Mouse (Mus musculus) hindbrain, postnatal 0 days (tissue): ENCODE data around the gene Cblb. TPM values are rescaled to one million over a fixed set of nuclear protein-coding genes. Genes with fewer than 3 reads are reported as not detected.

Source experiments
- ATAC-seq: fragments of 200-750 bp; cut with Nextera tagmentation; 2 replicates; pipeline ENCODE4 v1.8.0; 2017; ENCODE audit warnings: mild to moderate bottlenecking, moderate TSS enrichment, moderate library complexity
- DNase-seq: peaks from one replicate; pipeline ENCODE4 v3.0.0-alpha.2; 2015; ENCODE audit warnings: low spot score
- H3K27ac ChIP-seq: fragments of 300-500 bp; sonication (generic); 2 replicates; pipeline ENCODE4 v1.5.1; 2014; ENCODE audit warnings: mild to moderate bottlenecking
- H3K27me3 ChIP-seq: fragments of 300-500 bp; sonication (generic); 2 replicates; pipeline ENCODE4 v1.6.1; 2014; ENCODE audit warnings: low read length, mixed read lengths; ENCODE audit not compliant: insufficient read depth
- H3K36me3 ChIP-seq: fragments of 300-500 bp; sonication (generic); 2 replicates; pipeline ENCODE4 v1.6.1; 2014; ENCODE audit warnings: low read length, mixed read lengths; ENCODE audit not compliant: insufficient read depth
- H3K4me1 ChIP-seq: fragments of 300-500 bp; sonication (generic); 2 replicates; pipeline ENCODE4 v1.6.1; 2014; ENCODE audit warnings: antibody characterized with exemption, low read length, mixed read lengths; ENCODE audit not compliant: insufficient read depth
- H3K4me2 ChIP-seq: fragments of 300-500 bp; sonication (generic); 2 replicates; pipeline ENCODE4 v1.6.1; 2014; ENCODE audit warnings: low read depth, mild to moderate bottlenecking, low read length, moderate library complexity, mixed read lengths
- H3K4me3 ChIP-seq: fragments of 300-500 bp; sonication (generic); 2 replicates; pipeline ENCODE4 v1.5.1; 2014; ENCODE audit warnings: low read length
- H3K9ac ChIP-seq: fragments of 300-500 bp; sonication (generic); replicated peaks from 2 replicates; pipeline ENCODE4 v1.6.1; 2014; ENCODE audit warnings: mild to moderate bottlenecking, low read length, moderate library complexity, mixed read lengths
- H3K9me3 ChIP-seq: fragments of 300-500 bp; sonication (generic); 2 replicates; pipeline ENCODE4 v1.6.1; 2016; ENCODE audit warnings: low read length, mixed read lengths
- CTCF ChIP-seq: IDR thresholded peaks from 2 replicates; pipeline ENCODE4 v1.5.1; 2016; ENCODE audit warnings: antibody characterized with exemption, control low read depth, low read depth
- WGBS: fragments of 180-500 bp; shearing (Covaris S2); extraction: QIAGEN DNeasy Blood & Tissue Kit; methylation state at CpG from one replicate; pipeline ENCODE4 v1.1.7; 2014; 5-methylcytosine and 5-hydroxymethylcytosine counted together
- polyA plus RNA-seq: library from polyadenylated mRNA; unstranded; fragments of >200 nt; fragmentation: Nextera tagmentation; extraction: Ambion mirVana; gene quantifications from 2 replicates; pipeline ENCODE4 v1.2.1, GENCODE M21; 2015
- total RNA-seq: library from RNA; depleted of rRNA; stranded (reverse); fragments of >200 nt; gene quantifications from 2 replicates; pipeline ENCODE4 v1.2.3, GENCODE M21; 2014

Gene Cblb
- total and polyA plus RNA-seq, 2 experiments from 2014 or later: 4.3 to 11.4 TPM

DNA sequence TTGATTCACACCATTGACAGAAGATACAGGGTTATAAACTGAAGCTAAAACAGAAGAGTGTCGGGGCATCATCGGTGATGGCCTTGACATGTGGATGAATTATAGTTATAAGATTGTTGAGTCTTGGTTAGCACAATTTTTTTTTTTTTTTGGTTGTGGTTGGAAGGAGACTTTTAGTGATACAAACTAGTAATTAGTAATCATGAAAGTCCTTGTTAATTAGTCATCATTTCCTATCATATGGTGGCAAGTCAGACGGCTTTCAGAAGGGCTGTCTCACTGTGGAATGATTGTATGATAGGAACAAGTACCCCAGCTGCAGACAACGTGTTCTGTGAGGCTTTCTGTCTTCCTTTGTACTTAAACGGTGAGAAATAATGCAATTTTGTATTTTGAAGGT lies 76.8 kb downstream of the Cblb start:
- H3K27me3 ChIP-seq: no peaks in the 10 kb centered on the region
- H3K4me1 ChIP-seq: no peaks in the 10 kb centered on the region
- no peak overlapping the region for H3K4me2 ChIP-seq
- TF ChIP-seq CTCF: no peak
- no peak for DNase-seq
- H3K27ac ChIP-seq: no peak overlapping the region
- H3K36me3 ChIP-seq: 0 out of 2 replicates have a peak, but pooled peaks cover 3% of the 10 kb centered on the region
- no peak for ATAC-seq
- no peak overlapping the region for H3K4me3 ChIP-seq
- 87% methylated on average over 5 of the region's 5 CpGs for WGBS
- no peaks in the 10 kb centered on the region for H3K9me3 ChIP-seq
- H3K9ac ChIP-seq: no peak overlapping the region

DNA sequence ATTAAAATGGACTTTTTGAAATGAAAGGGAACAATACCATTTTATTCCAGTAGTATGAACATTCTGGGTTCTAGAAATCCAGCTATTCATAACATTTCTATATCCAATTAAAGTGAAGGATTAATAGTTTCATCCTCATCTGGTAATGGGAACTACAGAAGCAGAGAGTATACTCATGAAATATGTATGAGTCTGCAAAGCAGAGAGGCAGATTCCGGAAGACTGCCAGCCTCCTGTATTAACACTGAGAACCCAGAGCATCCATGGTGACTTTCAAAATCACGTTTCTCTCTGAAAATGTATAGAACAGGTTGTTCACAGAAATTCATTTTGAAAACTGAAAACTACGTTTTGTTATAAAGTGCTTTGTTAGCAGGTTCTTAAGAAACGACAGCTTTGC lies 83.4 kb downstream of the Cblb start:
- no peak for TF ChIP-seq CTCF
- WGBS: 45% methylated on average over 4 of the region's 4 CpGs
- no peak overlapping the region for H3K9ac ChIP-seq
- H3K4me3 ChIP-seq: no peak overlapping the region
- no peak overlapping the region for H3K4me2 ChIP-seq
- no peak overlapping the region for H3K27ac ChIP-seq
- H3K27me3 ChIP-seq: no peaks in the 10 kb centered on the region
- 0 out of 2 replicates have a peak, but pooled peaks cover 4% of the 10 kb centered on the region for H3K36me3 ChIP-seq
- H3K4me1 ChIP-seq: no peaks in the 10 kb centered on the region
- DNase-seq: no peak
- no peak for ATAC-seq
- H3K9me3 ChIP-seq: no peaks in the 10 kb centered on the region

DNA sequence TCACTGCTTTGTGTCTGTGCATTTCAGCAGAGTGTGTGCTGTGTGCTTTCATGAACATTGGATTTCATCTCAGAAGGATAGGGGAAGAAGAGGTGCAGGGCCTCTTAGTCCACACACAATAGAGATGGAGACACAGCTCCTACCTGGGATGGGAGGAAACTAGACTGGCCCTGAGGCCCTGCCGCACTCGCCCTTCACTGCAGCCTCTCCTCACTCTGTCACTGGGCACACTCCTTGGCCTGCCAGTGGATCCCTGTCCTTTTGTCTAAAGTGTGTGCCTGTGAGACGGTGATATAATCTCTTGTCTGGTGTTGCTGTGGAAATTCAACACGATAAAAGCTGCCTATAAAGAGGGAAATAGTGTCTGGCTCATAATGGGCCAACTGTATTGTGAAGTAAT lies 88.0 kb downstream of the Cblb start:
- no peak overlapping the region for H3K27ac ChIP-seq
- H3K27me3 ChIP-seq: no peaks in the 10 kb centered on the region
- no peak overlapping the region for H3K4me3 ChIP-seq
- WGBS: 57% methylated on average over 4 of the region's 4 CpGs
- H3K36me3 ChIP-seq: no peaks in the 10 kb centered on the region
- H3K4me2 ChIP-seq: no peak overlapping the region
- no peaks in the 10 kb centered on the region for H3K4me1 ChIP-seq
- ATAC-seq (no peak), DNase-seq (no peak)
- no peaks in the 10 kb centered on the region for H3K9me3 ChIP-seq
- TF ChIP-seq CTCF: no peak
- H3K9ac ChIP-seq: no peak overlapping the region

GRCm38 (mm10) chr16:52124974-52125373 lies 93.9 kb downstream of the Cblb start:
- Histone ChIP-seq H3K27ac (no peak overlapping the region), H3K36me3 (no peaks in the 10 kb centered on the region), H3K27me3 (no peaks in the 10 kb centered on the region), H3K9ac (no peak overlapping the region), H3K4me2 (no peak overlapping the region), H3K9me3 (no peaks in the 10 kb centered on the region), H3K4me1 (no peaks in the 10 kb centered on the region), H3K4me3 (no peak overlapping the region)
- TF ChIP-seq CTCF: no peak
- no peak for DNase-seq
- no peak for ATAC-seq

DNA sequence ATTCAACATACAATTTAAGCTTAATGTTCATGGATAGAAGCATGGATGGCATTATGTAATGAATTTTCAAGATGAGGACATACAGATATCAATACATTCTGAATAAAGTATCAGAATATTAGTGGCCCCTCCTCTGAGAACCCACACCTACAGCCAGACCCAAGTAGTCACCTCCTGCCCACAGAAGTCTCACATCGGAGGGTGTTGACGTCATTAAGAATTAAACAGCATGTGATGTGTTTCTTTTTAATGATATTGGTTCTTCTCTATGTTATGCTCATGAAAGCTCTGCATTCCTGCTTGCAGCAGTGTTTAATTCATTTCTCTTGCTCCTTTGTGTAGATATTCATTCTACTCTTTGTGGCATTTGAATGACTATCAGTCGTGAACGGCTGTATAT lies 94.9 kb downstream of the Cblb start:
- no peak overlapping the region for H3K4me3 ChIP-seq
- ATAC-seq (no peak), DNase-seq (no peak)
- no peaks in the 10 kb centered on the region for H3K9me3 ChIP-seq
- no peak overlapping the region for H3K9ac ChIP-seq
- no peak overlapping the region for H3K27ac ChIP-seq
- no peak overlapping the region for H3K4me2 ChIP-seq
- H3K4me1 ChIP-seq: no peaks in the 10 kb centered on the region
- TF ChIP-seq CTCF: no peak
- no peaks in the 10 kb centered on the region for H3K27me3 ChIP-seq
- H3K36me3 ChIP-seq: no peaks in the 10 kb centered on the region
- WGBS: 80% methylated on average over 4 of the region's 4 CpGs

GRCm38 (mm10) chr16:52129357-52129905 lies 98.4 kb downstream of the Cblb start:
- Histone ChIP-seq H3K4me2 (no peak overlapping the region), H3K4me1 (no peaks in the 10 kb centered on the region), H3K9ac (no peak overlapping the region), H3K27me3 (no peaks in the 10 kb centered on the region), H3K27ac (no peak overlapping the region), H3K36me3 (no peaks in the 10 kb centered on the region), H3K4me3 (no peak overlapping the region), H3K9me3 (no peaks in the 10 kb centered on the region)
- ATAC-seq: no peak
- DNase-seq: no peak
- no peak for TF ChIP-seq CTCF
- WGBS: 93% methylated on average over 5 of the region's 5 CpGs

DNA sequence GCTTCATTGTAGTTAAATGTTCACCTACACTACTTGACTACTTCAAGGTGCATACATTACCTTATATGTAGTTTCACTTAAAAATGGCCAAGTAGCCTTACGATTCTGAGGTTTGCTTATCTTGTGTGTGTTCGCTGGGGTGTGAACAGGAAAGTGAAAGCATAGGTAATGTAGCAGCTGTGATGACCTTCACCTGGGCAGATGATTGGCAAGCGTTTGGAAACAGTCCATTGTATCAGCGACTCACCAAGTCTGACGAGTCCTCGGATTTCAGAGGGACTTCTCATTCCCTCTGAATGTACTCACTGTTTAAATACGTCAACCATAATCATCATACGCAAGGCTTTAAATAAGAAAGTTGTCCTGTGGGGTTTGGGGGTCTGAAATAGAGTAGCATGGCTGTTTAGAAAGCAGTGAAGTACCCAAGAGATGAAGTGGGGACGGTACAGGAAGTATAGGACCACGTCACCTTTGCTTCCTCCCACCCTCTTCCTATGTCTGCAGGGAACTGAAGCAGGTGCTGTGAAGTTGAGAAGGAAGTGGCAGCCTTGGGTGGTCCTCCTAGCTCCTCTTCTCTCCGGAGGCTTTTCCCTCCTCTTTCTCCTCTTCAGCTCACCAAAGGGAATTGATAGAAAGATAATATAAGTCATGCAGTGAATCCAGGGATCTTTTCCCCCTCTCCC lies 101.9 kb downstream of the Cblb start:
- ATAC-seq (no peak), DNase-seq (no peak)
- H3K4me3 ChIP-seq: no peak overlapping the region
- H3K9me3 ChIP-seq: no peaks in the 10 kb centered on the region
- WGBS: 83% methylated on average over 11 of the region's 11 CpGs
- H3K4me2 ChIP-seq: no peak overlapping the region
- H3K27ac ChIP-seq: no peak overlapping the region
- H3K9ac ChIP-seq: no peak overlapping the region
- H3K27me3 ChIP-seq: no peaks in the 10 kb centered on the region
- no peaks in the 10 kb centered on the region for H3K4me1 ChIP-seq
- no peak for TF ChIP-seq CTCF
- no peaks in the 10 kb centered on the region for H3K36me3 ChIP-seq
